Mouse (Mus musculus): ENCODE measurements around the gene Cib2. TPM values are rescaled to one million over a fixed set of nuclear protein-coding genes. Genes with fewer than 3 reads are reported as not detected.

Cib2 gene
- total RNA-seq, 4 experiments from 2014 or later = 1.2 to 2.3 (median 1.7) TPM

DNA sequence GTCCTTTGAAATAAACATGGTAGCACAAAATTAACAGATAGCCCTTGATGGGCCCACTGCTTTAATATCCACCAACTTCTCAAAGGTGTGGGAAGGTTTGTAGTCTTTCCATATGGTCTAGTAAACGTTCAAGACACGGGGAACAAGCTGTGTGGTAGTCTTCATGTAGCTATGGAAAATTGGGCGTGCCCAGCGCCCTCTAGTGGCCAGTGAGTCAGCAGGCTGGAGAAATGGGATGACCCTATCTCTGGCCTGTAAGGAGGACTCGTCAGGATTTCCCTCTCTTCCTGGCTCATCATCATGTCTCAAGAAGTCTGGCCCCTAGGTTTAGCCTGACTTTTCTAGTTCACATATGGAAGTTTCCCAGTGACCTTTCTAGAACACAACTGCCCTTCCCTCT, 12.5 kb downstream of the Cib2 start:
- peak; percentile 17 for DNase-seq (ENCODE audit: low spot score)

DNA sequence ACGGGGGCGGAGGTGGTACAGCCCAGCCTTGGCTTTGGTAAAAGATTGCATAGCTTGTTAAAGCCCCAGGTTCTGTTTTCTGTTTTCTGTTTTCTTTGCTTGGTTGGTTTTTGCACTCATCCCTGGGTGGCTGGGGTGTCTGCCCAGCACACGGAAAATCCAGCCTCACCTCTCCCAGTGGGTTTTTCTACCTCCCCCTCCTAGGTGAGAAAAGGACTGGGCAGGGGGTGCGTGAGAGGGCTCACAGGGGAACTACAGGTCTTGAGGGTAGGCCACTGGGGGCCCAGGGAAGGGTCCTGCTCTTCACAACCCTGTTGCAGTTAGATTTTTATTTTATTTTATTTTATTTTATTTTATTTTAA, 15.1 kb downstream of the Cib2 start:
- no peak for DNase-seq (ENCODE audit: low spot score)

DNA sequence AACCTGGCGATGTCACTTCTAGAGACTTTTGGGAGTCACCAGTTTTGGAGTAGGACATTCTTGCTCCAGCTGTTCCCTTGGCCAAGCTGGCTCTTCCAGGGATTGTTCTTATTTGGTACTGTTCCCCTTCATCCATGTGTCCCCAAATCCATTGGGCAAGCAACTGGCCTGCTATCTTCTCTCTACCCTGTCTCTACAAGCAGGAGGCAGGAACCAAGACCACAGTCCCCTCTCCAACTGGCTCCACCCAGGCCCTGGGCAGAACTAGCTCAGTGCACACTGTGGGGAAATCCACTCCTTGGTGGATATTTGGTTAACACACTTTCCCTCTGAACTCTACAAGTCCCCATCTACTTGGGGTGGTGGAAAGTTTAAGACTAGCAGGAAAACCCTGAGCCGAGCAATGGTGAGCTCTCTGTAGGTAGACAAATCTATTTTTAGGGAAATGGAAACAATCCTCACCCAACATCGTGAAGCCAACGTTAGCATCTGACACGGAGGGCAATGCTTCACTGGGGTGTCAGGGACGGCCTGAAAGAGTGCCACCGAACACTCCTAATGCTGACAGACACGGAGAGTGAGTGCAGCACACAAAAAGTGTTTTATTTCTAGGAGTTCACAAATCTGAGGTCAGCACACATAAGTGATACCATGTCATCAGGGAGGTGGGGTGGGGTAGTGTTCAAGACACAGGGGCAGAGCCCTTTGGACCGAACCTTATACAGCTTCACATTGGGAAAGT, 15.6 kb downstream of the Cib2 start:
- no peak for DNase-seq (ENCODE audit: low spot score)

DNA sequence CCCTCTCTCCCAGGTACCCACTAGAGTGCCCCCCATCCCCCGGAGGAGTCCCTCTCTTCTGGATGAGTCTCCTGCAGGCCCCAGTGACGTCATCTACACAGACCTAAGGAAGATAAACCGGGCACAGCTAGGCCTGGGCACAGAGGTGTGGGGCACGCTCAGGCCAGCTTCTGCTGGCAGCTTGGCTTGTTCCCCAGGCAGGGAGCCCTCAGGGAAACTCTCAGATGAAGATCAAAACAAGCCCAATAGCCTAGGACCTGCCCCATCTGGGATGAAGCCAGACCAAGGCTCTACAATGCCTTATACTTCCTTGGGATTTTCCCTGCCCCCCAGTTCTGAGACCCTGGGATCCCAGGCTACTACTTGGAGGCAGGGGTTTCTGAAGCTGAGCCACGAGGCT, 19.2 kb downstream of the Cib2 start:
- DNase-seq (ENCODE audit: low spot score) = no peak

DNA sequence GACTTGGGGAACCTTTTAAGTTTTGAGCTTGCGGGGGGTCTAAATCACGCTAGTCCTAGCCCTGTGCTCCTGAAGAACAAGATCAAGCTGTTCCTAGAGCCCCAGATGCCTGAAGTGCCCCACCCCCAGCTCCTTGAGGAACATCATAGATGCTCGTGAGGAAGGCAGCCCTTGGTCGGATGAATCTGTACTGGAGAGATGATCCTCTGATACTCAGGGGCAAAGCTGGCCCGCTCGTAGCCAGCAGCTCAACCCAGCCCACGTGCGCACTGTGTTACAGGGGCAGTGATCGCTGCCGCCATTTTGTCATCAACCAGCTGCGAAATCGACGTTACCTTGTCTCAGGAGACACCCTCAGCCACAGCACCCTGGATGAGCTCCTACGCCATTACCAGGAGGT, 21.3 kb downstream of the Cib2 start, which contains the start of gene Sh2d7:
Gene Sh2d7, plus strand, starts transcription at position 301 of the 400 bp plus-strand sequence.
- no peak for DNase-seq (ENCODE audit: low spot score)

DNA sequence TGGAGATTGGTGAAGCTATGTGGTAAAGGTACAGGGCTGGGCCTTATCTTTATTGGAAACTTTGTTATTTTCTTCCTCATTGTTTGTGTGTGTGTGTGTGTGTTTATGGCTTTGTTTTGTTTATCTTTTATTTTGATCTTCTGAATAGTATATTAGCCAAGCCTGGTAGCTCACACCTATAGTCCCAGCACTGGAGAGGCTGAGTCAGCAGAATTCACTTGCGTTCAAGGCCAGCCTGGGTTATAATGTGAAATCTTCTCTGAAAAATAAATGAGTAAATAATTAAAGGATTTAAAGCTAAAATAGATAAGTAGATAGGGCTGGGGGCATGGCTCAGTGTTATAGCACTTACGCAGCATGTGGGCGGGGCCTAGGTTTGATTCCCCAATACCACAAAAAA, 21.8 kb downstream of the Cib2 start:
- no peak for DNase-seq (ENCODE audit: low spot score)

DNA sequence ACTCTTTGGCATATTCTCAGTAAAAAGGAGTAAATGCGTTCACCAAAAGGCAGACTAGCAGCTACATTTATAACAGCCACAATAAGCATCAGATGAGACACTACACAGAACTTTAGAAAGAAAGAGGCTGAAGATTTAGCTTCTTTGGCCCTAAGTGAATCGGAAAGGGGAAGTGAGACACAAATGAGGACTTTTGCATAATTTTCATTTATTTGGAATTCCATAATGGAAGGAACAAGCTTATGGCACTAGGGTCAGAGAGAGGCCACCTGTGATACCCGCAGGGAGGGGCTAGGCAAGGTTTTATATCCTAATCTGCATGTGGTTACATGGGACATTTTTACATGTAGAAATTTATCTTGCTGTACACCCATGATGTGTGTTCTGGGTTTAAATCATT, 22.5 kb downstream of the Cib2 start:
- DNase-seq (ENCODE audit: low spot score) = no peak

DNA sequence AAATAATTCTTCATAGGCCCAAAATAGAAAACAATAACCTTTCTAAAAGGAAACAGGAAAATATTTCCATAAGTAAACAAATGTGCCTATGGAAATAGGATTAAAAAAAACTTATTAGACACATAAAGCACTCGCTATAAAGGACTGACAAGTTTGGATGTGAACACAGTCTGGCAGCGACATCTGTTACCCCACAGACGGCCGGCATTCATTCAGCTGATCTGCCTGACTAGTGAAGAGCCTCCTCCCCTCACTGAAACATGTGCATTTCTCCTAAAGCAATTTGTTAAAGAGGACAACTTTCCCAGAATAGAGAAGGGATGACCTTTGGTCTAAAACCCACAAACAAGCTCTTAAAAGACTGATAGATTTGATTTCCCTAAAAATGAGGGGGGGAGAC, 23.0 kb downstream of the Cib2 start:
- no peak for DNase-seq (ENCODE audit: low spot score)

DNA sequence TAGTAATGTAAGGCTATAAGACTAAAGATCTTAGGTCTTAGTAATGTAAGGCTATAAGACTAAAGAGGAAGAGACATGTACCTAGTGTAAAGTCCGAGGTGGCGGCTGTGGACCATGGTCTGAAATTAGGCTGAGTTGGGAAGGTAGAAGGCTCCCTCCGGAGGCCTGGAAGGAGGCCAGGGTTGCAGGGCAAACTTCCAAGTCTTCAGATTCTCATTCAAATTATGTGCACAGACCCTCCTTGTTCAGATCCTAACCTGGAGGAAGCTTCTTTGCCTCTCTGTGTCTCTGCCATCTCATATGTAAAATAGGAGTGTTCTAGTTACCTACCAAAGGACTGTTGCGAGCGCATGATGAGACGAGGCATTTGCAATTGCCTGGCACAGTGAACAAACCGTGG, 23.8 kb downstream of the Cib2 start:
- no peak for DNase-seq (ENCODE audit: low spot score)

DNA sequence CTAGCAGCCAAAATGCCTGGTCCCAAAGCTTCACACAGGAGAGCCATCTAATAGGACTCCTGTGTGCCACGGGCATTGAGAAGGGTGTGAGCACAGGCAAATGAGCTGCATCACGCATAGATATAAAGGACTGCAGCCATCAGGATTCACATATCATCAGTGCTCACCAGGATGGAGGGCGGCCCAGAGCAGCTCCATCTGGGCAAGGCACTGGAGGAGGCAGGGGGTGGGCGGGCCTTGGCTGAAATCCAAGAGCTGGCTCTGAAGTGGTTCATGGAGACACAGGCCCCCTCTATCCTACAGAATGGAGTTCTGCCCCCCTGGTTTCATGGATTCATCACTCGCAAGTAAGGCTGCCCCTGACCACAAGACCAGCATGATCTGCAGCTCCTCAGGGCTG, 26.0 kb downstream of the Cib2 start:
- DNase-seq (ENCODE audit: low spot score) = no peak

DNA sequence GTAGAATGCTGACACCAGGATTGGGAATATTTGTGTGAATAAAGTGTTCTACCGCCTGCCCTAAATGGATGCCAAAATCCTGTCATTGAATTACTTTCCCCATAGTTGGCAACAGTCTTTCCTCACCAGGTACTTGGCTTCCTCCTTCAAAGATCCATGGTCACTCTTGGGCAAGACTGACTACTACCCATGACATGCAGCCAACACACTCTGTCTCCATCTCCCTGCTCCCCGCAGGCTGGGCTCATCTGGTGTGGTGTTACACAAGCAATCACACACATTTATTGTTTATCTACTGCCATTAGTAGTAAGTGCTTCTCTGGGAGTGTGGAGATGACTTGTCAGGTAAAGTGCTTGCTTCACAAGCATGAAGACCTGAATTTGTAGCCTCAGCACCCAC, 27.1 kb downstream of the Cib2 start:
- DNase-seq (ENCODE audit: low spot score) = no peak

DNA sequence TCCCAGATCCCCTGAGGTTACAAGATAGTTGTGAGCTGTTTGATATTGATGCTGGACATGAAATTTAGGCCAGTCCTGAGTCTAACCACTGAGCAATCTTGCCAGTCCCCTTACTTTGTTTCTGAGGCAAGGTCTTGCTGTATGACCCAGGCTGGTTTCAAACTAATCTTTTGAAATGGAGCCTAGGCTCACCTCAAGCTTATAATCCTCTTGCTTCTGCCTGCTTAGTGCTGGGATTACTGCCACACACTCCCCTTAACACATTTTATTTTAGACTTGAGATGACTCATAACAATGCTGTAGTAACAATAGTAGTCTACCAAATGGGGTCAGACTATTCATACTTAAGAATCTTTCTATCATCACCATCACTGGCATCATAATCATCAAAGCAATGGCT, 28.6 kb downstream of the Cib2 start:
- DNase-seq (ENCODE audit: low spot score) = no peak

DNA sequence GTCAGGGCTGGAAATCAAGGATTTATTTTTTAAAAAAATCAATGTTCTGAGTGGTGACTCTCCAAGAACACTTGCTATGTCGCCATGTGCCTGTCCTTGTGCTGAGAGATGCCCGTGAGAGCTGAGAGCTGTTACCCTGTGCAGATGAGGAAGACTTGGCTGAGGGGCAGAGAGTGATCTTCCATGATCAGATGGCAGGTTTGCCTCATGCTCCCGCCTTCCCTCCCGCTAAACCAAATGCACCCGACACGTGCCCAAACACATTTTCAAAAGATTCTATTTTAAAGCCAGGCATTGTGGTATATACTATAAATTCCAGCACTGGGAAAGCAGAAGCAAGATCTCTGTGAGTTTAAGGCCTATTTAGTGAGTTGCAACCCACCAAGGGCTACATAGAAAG, 29.2 kb downstream of the Cib2 start:
- DNase-seq (ENCODE audit: low spot score) = no peak

DNA sequence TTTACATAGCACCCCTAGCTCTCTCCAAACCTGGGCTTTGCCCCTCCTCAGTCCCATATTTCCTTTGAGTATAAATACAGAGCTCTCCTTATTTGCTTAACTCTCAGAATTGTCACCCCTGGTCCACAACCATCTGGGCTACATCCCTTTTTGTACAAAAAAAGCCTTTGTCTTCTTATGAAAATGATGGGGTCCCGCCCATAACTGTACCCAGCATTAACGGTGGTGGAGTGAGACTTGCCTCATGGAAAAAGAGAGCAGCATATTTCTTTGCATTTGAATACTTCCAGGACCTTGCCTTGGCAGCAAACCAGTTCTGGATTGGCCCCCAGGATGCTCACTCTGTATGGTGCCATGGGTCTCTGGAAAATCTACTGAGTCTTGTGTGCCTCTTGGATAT, 30.1 kb downstream of the Cib2 start:
- DNase-seq (ENCODE audit: low spot score) = no peak

DNA sequence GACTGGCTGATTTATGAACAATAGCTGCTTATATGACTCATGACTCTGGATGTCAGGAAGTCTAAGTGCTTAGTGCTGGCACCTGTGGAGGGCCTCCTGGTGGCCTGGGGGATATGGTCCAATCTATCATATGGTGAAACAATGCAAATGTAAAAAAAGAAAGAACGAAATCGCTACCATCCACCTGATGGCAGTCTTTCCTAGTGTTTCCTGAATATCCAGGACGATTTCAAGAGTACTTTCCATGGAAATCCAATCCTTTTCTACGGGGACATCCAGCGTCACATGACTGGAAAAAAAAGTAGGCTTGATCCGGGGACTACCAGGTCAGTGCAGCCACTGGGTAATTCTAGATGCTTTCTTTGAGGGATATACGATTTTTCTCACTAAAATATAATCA, 32.3 kb downstream of the Cib2 start:
- no peak for DNase-seq (ENCODE audit: low spot score)

DNA sequence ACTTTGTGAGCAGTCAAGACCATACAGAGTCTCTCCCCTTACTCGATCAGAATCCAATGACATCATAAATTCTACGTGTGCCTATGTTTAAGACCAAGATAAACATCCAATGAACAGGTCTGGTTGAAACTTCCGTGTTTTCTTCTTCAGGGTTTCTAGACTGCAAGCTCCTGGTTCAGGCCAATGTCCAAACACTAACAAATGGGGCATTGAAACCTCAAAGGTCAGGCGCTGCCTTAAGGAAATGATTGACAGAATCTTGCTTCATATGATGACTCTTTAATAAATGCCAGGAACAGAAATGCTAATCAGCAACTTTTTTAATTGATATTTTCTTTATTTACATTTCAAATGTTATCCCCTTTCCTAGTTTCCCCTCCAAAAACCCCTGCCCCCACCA, 39.7 kb downstream of the Cib2 start:
- no peak for DNase-seq (ENCODE audit: low spot score)

DNA sequence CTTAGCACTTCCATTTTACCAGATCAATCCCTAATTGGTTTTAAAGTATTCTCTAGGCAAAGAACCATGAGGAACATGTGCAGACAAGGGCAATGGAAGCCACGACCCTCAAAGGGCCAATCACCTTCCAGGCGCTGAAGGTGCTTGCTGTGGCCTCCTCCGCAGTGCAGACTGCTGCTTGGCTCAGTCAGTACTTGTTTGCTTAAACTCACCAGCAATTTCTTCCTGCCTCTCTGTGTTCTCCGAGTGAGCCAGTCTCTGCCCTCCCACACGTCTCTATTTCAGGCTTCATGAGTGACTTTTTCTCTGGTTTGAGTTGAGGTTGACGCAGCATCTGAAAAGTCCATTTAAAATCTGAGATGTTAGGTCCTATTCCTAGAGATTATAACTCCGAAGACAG, 41.1 kb downstream of the Cib2 start:
- no peak for DNase-seq (ENCODE audit: low spot score)

DNA sequence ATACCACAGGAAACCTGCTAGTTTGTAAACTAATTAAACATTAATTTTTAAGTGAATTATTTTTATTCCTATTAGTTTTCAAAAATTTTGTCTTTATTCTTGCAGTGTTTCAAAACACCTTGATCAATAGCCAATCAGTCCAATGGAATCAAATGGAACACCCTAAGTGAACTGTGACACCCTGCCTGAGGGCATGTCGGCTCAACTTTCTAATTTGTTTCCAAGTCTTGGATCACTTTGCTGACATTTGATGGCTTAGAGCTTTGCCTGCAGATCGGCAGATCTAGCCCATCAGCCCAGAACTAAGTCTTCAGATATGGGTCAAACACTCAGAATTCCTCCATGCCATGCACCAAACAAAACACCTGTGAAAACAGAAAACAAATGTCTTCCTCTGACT, 44.0 kb downstream of the Cib2 start:
- no peak for DNase-seq (ENCODE audit: low spot score)

DNA sequence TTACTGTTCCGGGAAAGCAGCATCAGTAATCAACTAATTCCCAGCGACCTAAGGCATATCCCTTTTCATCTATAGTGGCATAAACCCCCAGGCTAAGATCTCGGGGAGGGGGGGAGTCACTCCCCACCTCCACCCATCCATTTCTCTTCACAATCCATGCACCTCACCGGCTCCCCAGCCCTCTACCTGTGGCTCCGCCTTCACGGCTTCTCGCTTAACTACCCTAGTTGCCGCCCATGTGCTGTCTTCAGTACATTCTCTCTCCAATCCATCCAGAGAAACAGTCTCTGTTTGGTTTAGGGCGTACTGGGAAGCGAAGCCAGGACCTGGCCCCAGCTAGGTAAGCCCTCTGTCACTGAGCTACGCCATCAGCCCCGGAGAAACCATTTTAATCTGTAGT, 57.1 kb downstream of the Cib2 start:
- DNase-seq (ENCODE audit: low spot score) = no peak

DNA sequence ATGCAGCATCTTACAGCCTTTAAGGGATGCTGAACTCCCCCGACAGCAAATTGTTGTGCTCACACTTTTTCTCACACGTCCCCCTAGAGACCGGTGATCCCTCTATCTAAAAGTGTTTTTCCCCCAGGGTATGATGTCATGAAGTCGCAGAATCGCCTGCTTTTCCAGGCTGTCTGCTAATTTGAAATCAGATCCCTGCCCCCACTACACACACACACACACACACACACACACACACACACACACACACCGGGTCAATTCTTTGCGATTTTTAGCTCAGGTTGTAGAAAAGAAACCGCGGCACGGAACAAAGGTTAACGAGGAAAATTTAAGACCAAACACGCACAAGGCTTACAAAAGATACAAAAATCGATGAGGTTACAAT, 57.9 kb downstream of the Cib2 start:
- no peak for DNase-seq (ENCODE audit: low spot score)

DNA sequence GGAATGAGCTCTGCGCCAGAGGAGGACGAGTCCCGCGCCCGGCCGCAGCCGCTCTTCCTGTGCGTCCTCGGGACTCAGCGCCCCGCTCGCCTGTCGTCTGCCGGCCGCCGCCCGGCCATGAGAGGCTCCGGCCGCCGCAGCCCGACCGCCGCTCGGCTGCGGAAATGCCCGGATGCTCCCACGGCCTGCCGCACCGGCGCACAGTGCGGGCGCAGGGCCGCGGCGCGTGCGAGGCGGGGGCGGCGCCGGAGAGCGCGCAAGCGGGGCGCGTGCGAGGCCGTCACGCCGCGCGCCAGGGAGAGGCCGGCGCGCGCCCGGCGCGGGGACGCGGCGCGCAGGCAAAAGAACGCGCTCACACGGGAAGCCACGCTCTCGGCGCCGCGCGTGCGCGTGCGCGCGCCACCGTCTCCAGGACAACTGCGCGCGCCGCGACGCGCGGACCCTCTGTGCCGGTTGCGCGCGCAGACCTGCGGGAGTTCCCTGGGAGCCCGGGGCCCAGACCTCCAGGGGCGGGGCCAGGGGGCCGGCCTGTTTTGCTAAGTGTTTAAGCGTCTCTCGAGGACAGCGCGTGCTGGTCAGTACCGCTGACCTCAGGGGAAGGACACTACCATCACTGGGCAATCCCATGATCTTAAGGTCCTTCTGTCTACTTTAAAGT, 58.4 kb downstream of the Cib2 start, which contains the start of gene Dmxl2:
Gene Dmxl2, minus strand, starts transcription at position 174 of the 658 bp plus-strand sequence.
- peak; percentile 87 for DNase-seq (ENCODE audit: low spot score)

DNA sequence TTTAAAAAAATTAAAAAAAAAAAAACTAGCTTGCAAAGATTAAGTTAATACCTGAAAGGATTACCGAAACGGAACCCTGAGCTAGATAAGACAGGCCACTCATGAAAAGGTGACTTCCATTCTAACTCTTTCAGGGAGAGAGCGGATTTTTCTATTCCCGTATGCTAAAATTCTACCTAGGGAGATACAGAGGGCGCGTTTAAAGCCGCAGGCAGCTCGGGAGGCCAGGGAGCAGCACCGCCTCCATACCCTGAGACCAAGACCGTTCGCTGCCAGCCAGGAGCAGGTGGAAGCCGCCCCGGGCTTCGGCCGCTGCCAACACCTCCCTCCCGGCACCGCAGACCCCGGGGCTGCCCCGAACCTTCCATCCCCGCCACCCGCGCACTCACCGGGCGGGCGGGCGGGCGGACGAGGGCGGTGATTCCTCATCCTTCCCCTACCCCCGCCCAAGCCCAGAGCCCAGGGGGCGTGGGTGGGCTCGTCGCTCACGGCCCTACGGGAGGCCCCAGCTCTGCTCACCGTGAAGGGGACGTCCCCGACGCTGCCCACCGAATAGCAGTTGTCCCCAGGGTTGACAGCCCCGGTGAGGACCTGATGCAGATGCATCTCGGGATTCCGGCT, 59.1 kb downstream of the Cib2 start:
- DNase-seq (ENCODE audit: low spot score) = no peak

DNA sequence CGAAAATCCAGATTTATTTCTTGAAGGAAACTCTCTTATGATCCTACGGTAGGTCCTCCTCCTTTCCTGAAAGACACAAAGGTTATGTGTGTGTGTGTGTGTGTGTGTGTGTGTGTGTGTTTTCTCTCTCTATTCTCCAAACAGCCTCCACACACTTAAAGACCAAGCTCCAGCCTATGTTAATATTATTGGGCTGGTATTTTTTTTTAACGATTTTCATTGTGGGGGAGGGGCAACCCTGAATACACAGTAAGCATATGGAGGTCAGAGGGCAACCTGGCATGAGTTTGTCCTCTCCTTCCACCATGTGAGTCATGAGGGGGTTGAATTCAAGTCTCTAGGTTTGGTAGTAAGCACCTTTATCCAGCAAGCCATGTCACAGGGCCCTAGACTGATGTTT, 60.2 kb downstream of the Cib2 start:
- no peak for DNase-seq (ENCODE audit: low spot score)

All from heart, adult 8-10 months (tissue).